In genomic region chr10:76346043-76346491, GRCm38 (mm10) we compare ENCODE assay signal across 8 mouse cellular contexts. TPM values are rescaled to one million over a fixed set of nuclear protein-coding genes. Genes with fewer than 3 reads are reported as not detected.
DNase-seq lines count a peak whose midpoint lies in the region; ATAC-seq lines count a peak whose summit lies in the region.

No protein-coding gene starts in this region.

- intact Hi-C loops in left cerebral cortex, postnatal 10 days (cut with DNase I), result no loop called here

- peak overlapping the region; percentile 81 for H3K4me2 ChIP-seq in neural tube, embryonic 11.5 days (ENCODE audit: low read depth)

- H3K36me3 ChIP-seq in neural tube, embryonic 11.5 days (ENCODE audit: control insufficient read depth, insufficient read depth, low read length), result 0 out of 2 replicates have a peak, but pooled peaks cover 2% of the 10 kb centered on the region
- peaks cover 22% of the 10 kb centered on the region for H3K36me3 ChIP-seq in midbrain, embryonic 10.5 days

- H3K27ac ChIP-seq in neural tube, embryonic 11.5 days (ENCODE audit: low read depth, low read length), result no peak overlapping the region
- no peak overlapping the region for H3K27ac ChIP-seq in midbrain, embryonic 10.5 days (replicated peaks)

- WGBS in neural tube, embryonic 11.5 days, result 26% methylated on average over 8 of the region's 8 CpGs
- 39% methylated on average over 8 of the region's 8 CpGs for WGBS in midbrain, embryonic 10.5 days

- no peak overlapping the region for H3K9ac ChIP-seq in neural tube, embryonic 11.5 days (ENCODE audit: low read length)

- no peak overlapping the region for H3K4me3 ChIP-seq in neural tube, embryonic 11.5 days (ENCODE audit: low read depth, low read length)
- H3K4me3 ChIP-seq in midbrain, embryonic 10.5 days, result peak overlapping the region; percentile 85

- H3K4me1 ChIP-seq in neural tube, embryonic 11.5 days (ENCODE audit: control insufficient read depth, insufficient read depth, low read length), result 0 out of 2 replicates have a peak, but pooled peaks cover 5% of the 10 kb centered on the region
- peaks cover 25% of the 10 kb centered on the region for H3K4me1 ChIP-seq in midbrain, embryonic 10.5 days

- no peak for ATAC-seq in neural tube, embryonic 11.5 days (ENCODE audit: insufficient read depth, low FRiP score, low TSS enrichment)

- no peak for DNase-seq in neural tube, embryonic 11.5 days (ENCODE audit: low spot score)
- DNase-seq in neural tube, embryonic 10.5 days (ENCODE audit: extremely low spot score, low spot score), result no peak
- DNase-seq in embryo, embryonic 11 days, result peak; percentile 25
- DNase-seq in heart, postnatal 4 days, result peak; percentile 17
- peak; percentile 32 to 49 for DNase-seq in kidney, postnatal 4 days
- no peak for DNase-seq in midbrain, embryonic 10.5 days (ENCODE audit: low spot score)
- no peak for DNase-seq in frontal cortex, postnatal 14 days (ENCODE audit: low spot score in 2 of 2)
- no peak for DNase-seq in left cerebral cortex, postnatal 10 days (ENCODE audit: extremely low spot score in 1 of 2, low spot score in 2 of 2)

- no peaks in the 10 kb centered on the region for H3K9me3 ChIP-seq in neural tube, embryonic 11.5 days (ENCODE audit: control insufficient read depth, low read length)
- no peaks in the 10 kb centered on the region for H3K9me3 ChIP-seq in midbrain, embryonic 10.5 days (replicated peaks)

- no peaks in the 10 kb centered on the region for H3K27me3 ChIP-seq in neural tube, embryonic 11.5 days (ENCODE audit: control insufficient read depth, insufficient read depth, low read length)
- peaks cover 6% of the 10 kb centered on the region; the same call in 1 of the 2 replicates for H3K27me3 ChIP-seq in midbrain, embryonic 10.5 days (ENCODE audit: low read depth, poor library complexity, severe bottlenecking)

RNA-seq across cellular contexts. Expression of gene Dip2a, which starts 1.0 kb away (rescaled TPM):
- 4.3 and 4.7 TPM in 2 replicates for polyA plus RNA-seq in neural tube, embryonic 11.5 days (2014; fragmentation: Nextera tagmentation; extraction: Ambion mirVana)
- 10 to 100 TPM; 28.4 to 31.6 TPM for total RNA-seq in heart, postnatal 4 days (2021)
- polyA plus RNA-seq in midbrain, embryonic 10.5 days (2016; fragmentation: Nextera tagmentation; extraction: Ambion mirVana), result 5.6 and 6.4 TPM in 2 replicates
- 10 to 100 TPM; 62.9 to 64.1 TPM for total RNA-seq in left cerebral cortex, postnatal 10 days (2021)

Comparison
In these comparisons a context has a peak if more than half of its experiments do, and no peak if none do; other contexts are left out.
1. DNase-seq: peak in embryo, embryonic 11 days (single experiment), heart, postnatal 4 days (single experiment) and kidney, postnatal 4 days (2 of 2); none in neural tube, embryonic 11.5 days (single experiment), neural tube, embryonic 10.5 days (single experiment), midbrain, embryonic 10.5 days (single experiment), frontal cortex, postnatal 14 days (0 of 2) and left cerebral cortex, postnatal 10 days (0 of 2).